Mouse (Mus musculus) lung, adult 2 months (tissue): Measurements from ENCODE around the gene Gm45837. TPM values are rescaled to one million over a fixed set of nuclear protein-coding genes. Genes with fewer than 3 reads are reported as not detected.

Source experiments
- DNase-seq: peaks from one replicate; pipeline ENCODE4 v3.0.0; 2022
- H3K4me1 ChIP-seq: fragments of 200-500 bp; 2 replicates; pipeline ENCODE4 v1.6.1; 2011; ENCODE audit warnings: low read length; ENCODE audit not compliant: control insufficient read depth, insufficient read depth
- H3K4me3 ChIP-seq: fragments of 200-500 bp; replicated peaks from 2 replicates; pipeline ENCODE3; 2011; ENCODE audit warnings: low read depth, mild to moderate bottlenecking, control low read depth, low read length; ENCODE audit errors: extremely low read depth
- CTCF ChIP-seq: fragments of 200-500 bp; IDR thresholded peaks from 2 replicates; pipeline ENCODE4 v1.5.1; 2011; ENCODE audit warnings: mild to moderate bottlenecking, low read length, control low read depth; ENCODE audit not compliant: insufficient read depth
- POLR2A ChIP-seq: fragments of 200-500 bp; IDR thresholded peaks from 2 replicates; pipeline ENCODE4 v1.6.1; 2011; ENCODE audit warnings: low read depth, mild to moderate bottlenecking, control low read depth, low read length, borderline replicate concordance; ENCODE audit errors: extremely low read depth
- WGBS: fragments of 180-500 bp; shearing (Covaris S2); methylation state at CpG from one replicate; pipeline ENCODE4 v1.1.7; 2018; 5-methylcytosine and 5-hydroxymethylcytosine counted together
- polyA plus RNA-seq: library from polyadenylated mRNA; depleted of rRNA; stranded (reverse); fragments of >200 nt; gene quantifications from 2 replicates; pipeline ENCODE4 v1.2.3, GENCODE M21; 2012

Gm45837 gene
- polyA plus RNA-seq, 1 experiment: 1.7 TPM

DNA sequence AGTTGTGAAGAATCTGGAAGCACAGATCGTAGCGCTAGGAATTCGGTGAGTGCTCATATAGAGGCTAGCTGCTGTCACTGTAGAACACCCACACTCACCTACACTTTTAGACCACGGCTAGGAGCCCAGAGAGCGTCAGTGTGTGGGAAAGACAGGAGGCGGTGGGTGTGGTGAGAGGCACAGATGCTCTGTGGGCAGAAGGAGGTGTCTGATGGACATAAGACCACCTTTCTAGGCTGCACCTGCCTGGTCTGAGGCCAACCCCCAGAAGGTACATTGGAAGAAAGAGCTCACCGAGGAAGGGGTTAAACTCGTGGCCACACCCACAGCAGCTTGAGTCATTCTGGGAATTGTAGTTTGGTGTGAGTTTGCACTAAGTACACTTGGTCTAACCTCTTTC, 16.0 kb downstream of the Gm45837 start:
- Histone ChIP-seq H3K4me1 (no peaks in the 10 kb centered on the region), H3K4me3 (no peak overlapping the region)
- TF ChIP-seq CTCF (no peak), POLR2A (no peak)
- WGBS: 57% methylated on average over 8 of the region's 8 CpGs
- no peak for DNase-seq

DNA sequence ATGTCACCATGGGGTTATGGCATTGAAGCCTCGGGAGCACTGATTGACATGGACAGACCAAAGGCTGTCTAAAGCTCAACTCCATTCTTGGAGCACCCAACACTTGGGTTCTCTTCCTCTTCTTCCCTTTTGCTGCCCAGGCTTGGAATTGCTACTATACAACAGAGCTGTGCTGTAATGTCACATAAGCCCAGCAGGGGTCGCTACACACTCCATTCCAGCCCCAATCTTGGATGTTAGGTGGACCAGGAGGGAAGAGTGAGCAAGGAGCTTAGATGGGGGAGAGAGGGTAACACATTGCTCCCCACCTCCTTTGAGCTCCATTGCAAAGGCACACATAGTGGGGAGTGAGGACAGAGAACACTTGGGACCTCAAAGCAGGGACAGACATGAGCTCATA, 17.1 kb downstream of the Gm45837 start:
- no peak for DNase-seq
- H3K4me1 ChIP-seq: no peaks in the 10 kb centered on the region
- TF ChIP-seq POLR2A (no peak), CTCF (peak; percentile 65)
- H3K4me3 ChIP-seq: no peak overlapping the region
- WGBS: 11% methylated on average over 2 of the region's 2 CpGs

DNA sequence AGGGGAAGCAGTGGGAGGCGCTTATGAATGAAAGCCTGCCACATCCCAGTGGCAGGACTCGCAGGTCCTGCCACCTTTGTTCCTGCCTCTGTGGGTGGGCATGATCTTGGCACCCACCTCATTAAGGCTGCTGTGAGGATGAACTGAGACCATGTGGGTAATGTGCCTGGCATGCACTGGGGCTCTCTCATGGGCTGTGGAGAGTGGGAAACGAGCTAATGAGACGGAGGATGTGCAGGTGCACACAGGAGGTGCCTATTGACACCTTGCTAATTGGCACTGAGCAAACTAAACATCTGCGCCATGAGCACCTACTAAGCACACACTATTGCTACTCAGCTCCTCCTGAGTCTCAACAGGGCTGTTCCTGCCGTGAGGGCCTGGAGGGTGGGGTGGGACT, 24.4 kb downstream of the Gm45837 start:
- H3K4me3 ChIP-seq: no peak overlapping the region
- TF ChIP-seq CTCF (no peak), POLR2A (no peak)
- no peaks in the 10 kb centered on the region for H3K4me1 ChIP-seq
- WGBS: 56% methylated on average over 6 of the region's 6 CpGs
- DNase-seq: no peak

DNA sequence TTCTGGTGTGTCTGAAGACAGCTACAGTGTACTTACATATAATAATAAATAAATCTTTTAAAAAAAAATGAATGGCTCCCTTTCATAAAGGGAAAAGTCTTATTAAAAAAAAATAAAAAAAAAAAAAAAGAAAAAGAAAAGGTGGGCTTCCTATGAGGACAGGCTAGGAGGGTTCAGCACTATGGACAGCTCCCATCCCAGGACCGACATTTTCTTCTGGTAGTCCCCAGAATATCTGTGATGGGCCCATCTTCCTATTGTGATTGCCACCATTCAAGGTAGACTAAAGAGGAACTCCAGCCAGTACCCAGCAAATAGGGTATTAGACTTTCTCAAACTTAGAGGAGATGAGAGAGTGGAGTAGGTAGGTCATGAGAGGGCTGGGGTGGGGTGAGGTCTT, 27.2 kb downstream of the Gm45837 start:
- no peak for DNase-seq
- no peaks in the 10 kb centered on the region for H3K4me1 ChIP-seq
- WGBS: 3% methylated on average over 1 of the region's 1 CpGs
- no peak overlapping the region for H3K4me3 ChIP-seq
- TF ChIP-seq CTCF (no peak), POLR2A (no peak)

DNA sequence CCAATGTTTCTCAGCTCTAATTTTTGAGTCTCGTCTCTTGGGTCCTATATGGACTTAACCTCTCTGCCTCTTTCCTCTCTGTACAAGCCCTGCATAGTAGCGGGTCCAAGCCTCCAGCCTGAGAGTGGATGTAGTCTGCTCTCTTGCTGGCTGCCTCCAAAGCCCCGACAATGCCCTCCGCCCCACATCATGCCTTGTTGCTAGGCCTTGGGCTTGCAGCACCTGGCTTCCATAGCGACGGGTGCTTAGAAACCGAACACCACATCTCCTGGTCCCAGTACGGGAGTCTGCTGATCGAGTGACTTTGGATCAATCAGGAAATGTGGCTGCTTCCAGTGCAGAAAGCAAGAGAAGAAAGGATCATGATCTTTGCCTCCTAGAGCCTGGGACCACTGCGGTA, 32.4 kb downstream of the Gm45837 start:
- no peaks in the 10 kb centered on the region for H3K4me1 ChIP-seq
- no peak for TF ChIP-seq CTCF
- TF ChIP-seq POLR2A: no peak
- H3K4me3 ChIP-seq: no peak overlapping the region
- WGBS: 67% methylated on average over 10 of the region's 10 CpGs
- DNase-seq: no peak

DNA sequence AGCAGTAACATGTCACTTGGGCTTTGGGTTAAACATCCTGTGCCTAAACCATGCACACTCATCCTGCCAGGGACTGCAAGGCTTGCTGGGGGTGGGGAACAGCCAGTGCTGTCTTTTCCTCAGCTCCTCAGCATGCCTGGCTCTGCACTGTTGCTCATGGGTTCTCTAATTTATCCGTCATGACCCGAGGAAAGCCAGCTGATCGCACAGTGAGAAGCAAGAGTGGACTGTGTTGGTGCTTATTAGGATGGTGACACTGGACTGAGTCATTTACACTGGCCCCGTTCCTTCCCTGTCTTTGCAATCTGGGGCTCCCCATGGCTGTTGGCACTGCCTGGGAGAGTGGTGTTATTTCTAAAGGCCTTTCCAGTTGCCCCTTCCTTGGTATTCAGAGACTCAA, 33.5 kb downstream of the Gm45837 start:
- H3K4me1 ChIP-seq: no peaks in the 10 kb centered on the region
- no peak for TF ChIP-seq CTCF
- no peak for TF ChIP-seq POLR2A
- DNase-seq: no peak
- no peak overlapping the region for H3K4me3 ChIP-seq
- 85% methylated on average over 4 of the region's 4 CpGs for WGBS

DNA sequence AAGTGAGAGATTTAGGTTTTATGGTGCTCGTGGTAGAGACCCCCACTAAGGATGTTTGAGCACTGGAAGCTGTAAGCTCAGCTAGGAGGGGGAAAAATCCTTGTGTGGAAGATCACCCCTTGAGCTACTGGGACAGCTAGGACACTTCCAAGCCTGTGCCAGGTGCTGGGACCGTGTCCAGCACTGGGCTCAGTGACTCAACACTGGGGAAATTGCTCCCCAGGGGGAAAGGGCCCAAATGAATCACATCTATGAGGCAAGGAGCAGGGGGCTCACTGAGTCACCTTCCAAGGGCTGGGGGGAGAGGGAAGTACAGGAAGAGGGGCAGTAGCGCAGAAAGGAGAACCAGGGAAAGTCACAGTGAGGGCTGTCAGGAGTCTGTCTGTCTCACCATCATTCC, 39.2 kb downstream of the Gm45837 start:
- 23% methylated on average over 3 of the region's 3 CpGs for WGBS
- DNase-seq: no peak
- no peaks in the 10 kb centered on the region for H3K4me1 ChIP-seq
- H3K4me3 ChIP-seq: no peak overlapping the region
- TF ChIP-seq POLR2A: no peak

DNA sequence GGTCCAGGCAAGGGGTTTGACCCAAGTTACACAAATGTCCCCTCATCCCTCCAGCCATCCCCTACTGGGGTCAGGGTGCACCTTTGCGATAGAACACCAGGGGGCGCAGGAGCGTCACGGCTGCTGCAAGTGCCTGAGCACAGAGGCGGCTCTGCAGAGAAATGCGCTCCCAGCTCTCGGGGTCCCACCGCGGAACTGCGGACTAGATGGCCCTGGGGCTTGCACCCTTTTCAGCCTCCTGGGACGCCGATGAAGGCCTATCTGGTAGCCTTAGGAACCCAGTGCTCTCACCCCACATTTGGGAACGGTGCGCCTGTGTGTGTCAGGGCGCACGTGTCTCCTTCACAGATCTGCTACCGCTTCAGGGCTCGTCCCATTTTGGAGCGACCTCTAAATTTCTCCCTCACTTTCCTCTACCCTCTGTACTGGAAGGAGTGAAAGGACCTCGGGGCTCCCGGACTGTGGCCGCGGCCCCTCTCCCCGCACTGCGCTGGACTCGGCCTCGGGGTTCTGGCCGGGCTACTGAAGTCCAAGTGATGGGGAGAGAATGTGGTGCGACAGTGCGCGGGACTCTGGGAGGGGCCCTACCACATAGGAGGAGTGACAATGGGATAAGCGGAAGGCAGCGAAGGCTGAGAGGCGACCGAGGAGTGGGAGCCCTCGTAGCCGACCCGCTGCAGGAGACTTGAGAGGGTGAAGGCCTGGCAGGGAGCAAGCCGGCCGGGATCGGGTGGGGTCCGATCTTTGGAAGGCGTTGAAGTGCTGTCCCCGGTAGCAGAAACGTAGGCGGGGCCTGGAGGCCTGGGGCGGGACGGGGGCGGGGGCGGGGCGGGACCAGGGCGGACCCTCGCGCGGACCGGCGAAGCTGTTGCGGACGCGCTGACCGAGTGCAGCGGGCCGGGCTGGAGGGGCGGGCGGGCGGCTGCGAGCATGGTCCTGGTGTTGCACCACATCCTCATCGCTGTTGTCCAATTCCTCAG, 40.0 kb downstream of the Gm45837 start:
- TF ChIP-seq POLR2A (no peak), CTCF (peak; percentile 95)
- WGBS: 1% methylated on average over 60 of the region's 68 CpGs
- peak; percentile 91 for DNase-seq
- Histone ChIP-seq H3K4me1 (no peaks in the 10 kb centered on the region), H3K4me3 (peak overlapping the region; percentile 69)

DNA sequence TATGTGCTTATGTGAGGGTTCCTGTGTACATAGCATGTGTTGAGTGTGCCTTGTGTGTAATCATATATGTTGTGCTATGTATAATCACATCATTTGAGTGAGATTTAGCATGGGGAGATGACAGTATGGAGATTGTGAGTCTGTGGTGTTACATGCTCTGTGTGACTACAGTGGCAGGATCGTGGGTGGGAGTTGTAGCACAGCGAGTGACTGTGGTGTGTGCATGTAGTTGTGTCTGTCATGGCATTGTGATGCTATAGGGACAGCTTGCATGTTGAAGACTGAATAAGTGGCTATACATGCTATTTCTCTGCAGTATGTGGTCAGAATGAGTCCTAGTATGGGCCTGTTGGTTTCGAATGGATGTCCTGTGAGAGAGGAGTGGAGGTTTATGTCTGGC, 42.0 kb downstream of the Gm45837 start:
- TF ChIP-seq CTCF (no peak), POLR2A (no peak)
- H3K4me3 ChIP-seq: no peak overlapping the region
- no peaks in the 10 kb centered on the region for H3K4me1 ChIP-seq
- WGBS: 81% methylated on average over 3 of the region's 3 CpGs
- no peak for DNase-seq

DNA sequence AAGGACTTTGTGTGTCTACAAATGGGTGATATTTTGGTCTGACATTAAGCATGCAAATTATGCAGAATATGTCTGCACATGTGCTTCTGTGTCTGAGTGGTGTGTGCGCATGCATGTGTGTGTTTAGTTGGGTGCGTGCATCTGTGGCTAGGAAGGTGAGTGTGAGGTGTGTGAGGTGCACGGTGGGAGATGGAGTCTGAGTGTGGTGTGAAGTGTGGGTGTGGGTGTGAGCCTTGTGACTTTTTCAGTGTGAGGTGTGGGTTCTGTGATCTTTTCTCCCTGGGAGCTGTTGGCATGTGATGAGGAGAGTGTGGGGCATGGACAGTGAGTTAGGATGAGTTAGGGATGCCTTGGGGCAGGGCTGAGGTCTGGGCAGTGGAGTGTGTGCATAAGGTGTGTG, 42.6 kb downstream of the Gm45837 start:
- no peak for TF ChIP-seq CTCF
- TF ChIP-seq POLR2A: no peak
- Histone ChIP-seq H3K4me3 (peak overlapping the region; percentile 27), H3K4me1 (no peaks in the 10 kb centered on the region)
- no peak for DNase-seq
- WGBS: 83% methylated on average over 3 of the region's 3 CpGs
